Mouse (Mus musculus) adrenal gland, adult 2 months (tissue): ENCODE measurements around the gene Rragd. TPM values are rescaled to one million over a fixed set of nuclear protein-coding genes. Genes with fewer than 3 reads are reported as not detected.
A peak's percentile ranks its signal among the peaks of the same experiment; 100 is the strongest.
"Not testable (repeated sequence)": the region's sequence is repeated elsewhere in the genome, so short reads cannot be mapped to it uniquely, and the experiment has no call there.

ENCODE experiments used
- DNase-seq: peaks from one replicate; pipeline ENCODE4 v3.0.0; 2021
- long read RNA-seq: library from polyadenylated mRNA; stranded (forward); transcript quantifications from one replicate; pipeline ENCODE4 v2.0.0, GENCODE M21; 2021
- polyA plus RNA-seq: library from polyadenylated mRNA; depleted of rRNA; stranded (reverse); fragments of >200 nt; gene quantifications from 2 replicates; pipeline ENCODE4 v1.2.3, GENCODE M21; 2012; rRNA removed
- total RNA-seq, 2 experiments: library from RNA; stranded (reverse); gene quantifications; 2 replicates each; pipeline ENCODE4 v1.2.3; 2021

Gene Rragd
- 10 to 100 TPM in 1 of 2 experiments, 1 to 10 TPM in 1; 7.9 to 14.7 TPM for total RNA-seq
- 1.0 and 1.1 TPM in 2 replicates for polyA plus RNA-seq
- long read RNA-seq, full-length matches to known transcripts = 13 of 15 reads
- long read RNA-seq, partial matches to known transcripts = 0 of 15 reads
- long read RNA-seq, other reads (novel, unspliced or antisense) = 2 of 15 reads

DNA sequence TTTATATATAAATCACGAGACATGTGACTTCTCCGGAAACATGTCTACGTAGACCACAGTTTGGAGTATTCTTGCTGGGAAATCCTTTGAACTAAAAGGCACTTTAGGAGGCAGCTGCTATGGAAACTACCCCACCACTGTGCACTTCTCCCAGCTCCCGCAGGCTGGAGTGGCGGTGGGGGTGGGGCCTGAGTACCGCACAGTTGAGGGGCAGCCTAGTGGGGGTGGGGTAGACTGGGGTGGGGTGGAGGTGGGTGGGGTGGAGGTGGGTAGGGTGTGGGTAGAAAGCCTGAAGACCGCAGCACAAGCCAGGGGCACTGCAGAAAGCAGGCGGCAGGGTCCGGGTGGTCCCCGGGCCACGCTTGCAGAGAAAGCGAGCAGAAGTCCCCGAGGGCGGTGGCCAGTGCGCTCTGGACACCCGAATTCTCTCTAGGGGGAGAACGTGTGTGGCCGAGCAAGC is at the start of gene Rragd:
Gene Rragd (plus strand): TSS at position 322 of the 460 bp plus-strand sequence.
- DNase-seq = no peak

DNA sequence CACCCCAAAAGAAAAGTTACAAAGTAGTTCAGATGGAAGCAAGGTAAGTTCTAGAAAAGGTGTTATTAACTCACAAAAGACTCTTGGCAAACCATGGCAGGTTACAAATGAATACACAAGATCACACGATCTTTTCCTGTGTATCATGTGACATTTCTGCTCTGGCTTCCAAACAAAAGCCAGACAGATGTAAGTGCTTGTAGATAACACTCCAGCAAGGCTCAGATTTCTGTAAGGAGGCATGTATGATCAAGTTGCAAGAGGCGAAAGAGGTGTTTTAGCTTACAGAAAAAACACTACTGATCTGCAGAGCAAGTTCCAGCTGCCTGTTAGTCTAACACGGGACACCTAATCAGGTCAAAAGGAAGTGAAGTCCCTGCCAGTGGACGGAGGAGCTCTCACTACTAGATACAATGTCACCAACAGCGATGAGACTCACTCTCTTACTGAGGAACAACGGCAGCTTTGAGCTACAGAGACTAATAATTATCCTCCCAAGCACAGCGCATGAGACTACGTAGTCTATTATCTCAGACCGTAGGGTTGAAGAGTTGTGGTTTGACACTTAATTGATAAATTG is 46.0 kb upstream of the Rragd start:
- no peak for DNase-seq

DNA sequence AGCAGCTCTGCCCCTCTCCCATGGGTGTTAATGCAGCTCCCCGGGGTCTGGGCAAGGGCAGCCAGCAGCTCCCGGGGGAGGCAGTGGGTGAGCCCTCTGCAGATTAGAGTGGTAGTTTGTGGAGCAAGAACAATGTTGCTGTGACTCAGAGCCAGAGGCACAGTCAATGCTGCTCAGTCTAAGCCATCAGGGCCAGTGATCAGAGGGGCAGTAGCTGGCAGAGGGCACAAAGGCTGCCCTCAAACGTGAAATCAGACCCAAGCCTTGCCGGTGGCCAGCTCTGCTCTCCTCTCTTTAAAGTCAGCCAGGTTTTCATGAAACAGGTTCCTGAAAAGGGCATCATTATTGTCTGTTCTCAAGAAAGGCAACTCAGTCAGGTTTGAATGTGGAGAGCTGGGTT is 43.3 kb upstream of the Rragd start:
- DNase-seq = no peak

DNA sequence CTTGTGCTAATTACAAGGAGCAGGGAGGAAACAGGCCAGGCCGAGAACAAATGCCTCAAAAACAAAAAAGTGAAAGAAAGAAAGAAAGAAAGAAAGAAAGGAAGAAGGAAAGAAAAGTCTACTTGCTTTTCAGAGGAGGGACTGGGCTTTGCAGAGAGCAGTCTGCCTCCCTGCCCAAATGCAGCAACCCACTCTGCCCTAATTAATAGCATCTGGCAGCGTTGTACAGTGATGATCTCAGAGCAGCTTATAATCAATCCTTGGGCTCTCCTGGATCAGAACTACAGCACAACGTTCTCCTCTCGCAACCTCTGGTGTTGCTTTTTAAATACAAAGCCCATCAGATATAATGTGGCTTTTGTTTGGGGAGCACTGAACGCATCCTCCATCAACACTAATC is 42.9 kb upstream of the Rragd start:
- DNase-seq = no peak

DNA sequence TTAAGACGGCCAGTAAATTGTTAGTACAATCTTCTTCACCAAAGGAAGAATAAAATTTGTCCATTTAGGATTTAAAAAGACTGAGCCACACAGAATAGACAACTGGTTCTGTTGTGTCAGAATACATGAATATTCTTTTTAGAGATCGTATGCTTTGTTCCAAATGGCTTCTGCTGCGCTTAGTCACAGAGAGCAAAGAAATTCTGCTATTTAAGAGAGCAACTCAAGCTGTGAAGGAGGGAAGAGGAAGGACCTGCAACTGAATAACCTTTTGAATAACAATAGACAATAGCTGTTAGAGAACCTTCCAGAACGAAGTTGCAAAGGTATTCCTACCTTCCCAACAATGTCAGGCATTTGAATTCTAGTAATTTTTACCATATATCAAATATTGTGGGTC is 41.9 kb upstream of the Rragd start:
- DNase-seq = no peak

DNA sequence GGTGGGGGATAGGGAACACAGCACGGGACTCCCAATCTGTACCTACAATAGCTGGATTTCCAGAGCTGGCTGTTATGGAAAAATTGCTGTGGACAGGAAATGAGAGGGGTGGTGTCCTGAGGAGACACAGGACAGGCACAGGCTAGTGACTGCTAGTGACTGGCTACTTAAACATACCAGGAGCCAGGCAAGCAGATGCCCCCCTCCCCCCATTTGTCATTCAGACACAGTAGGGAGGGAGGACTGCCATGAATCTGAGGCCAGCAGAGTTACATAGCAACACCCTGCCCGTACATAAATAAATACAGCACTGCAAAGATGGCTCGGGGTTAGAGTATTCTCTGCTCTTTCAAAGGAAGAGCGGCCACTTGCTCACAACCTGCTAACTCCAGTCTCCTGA is 35.2 kb upstream of the Rragd start:
- DNase-seq = no peak

DNA sequence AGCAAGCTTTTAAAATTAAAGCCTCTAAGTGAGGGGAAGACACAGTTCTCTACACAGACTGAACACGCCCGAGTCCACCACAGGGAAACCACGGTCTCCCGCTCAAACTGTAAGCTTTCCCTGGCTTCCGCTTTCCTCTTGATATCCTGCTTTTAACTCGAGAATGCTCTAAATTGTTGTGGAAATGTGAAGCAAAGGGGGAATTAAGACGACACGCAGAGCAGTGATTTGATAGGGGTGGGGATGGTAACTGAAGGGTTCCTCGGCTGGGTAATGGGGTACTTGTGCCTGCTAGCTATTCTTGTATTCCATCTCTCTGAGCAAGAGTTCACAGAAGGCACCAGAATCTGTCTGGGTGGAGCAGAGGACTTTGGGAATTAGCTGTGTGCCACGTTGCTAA is 34.1 kb upstream of the Rragd start:
- DNase-seq = no peak

DNA sequence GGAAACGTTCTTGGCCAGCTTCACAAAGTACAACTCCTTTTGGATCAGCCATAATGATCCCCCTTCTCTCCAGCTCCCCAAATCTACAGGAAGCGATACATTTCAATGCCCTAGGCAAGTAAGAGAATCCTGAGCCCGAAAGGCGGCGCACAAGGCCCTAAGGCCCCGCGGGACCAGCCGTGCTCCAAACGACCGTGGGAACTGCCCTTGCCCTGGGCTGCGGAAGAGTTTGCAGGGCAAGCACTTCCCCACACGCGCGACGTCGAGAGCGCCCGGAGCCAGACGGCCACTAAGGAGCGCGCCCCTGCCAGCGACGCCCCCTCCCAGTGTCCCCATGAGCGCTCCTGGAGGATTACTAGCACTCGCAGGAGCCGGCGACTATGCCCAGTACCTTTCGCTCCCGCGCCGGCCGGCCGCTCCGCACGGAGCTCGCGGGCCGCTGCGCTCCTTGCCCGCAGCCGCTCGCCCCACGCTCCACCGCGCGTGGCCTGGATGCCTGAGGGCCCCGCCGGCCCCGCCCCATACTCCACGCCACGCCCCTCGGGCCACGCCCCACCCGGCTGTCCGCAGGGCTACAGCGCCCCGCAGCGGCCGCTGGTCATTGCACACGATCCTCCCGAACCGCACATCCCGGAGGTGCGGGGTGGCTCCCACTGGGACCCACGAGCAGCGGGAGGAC is 32.3 kb upstream of the Rragd start, which contains the start of gene Ankrd6:
Gene Ankrd6 (minus strand): TSS at position 486 of the 679 bp plus-strand sequence.
- DNase-seq = peak; percentile 83

DNA sequence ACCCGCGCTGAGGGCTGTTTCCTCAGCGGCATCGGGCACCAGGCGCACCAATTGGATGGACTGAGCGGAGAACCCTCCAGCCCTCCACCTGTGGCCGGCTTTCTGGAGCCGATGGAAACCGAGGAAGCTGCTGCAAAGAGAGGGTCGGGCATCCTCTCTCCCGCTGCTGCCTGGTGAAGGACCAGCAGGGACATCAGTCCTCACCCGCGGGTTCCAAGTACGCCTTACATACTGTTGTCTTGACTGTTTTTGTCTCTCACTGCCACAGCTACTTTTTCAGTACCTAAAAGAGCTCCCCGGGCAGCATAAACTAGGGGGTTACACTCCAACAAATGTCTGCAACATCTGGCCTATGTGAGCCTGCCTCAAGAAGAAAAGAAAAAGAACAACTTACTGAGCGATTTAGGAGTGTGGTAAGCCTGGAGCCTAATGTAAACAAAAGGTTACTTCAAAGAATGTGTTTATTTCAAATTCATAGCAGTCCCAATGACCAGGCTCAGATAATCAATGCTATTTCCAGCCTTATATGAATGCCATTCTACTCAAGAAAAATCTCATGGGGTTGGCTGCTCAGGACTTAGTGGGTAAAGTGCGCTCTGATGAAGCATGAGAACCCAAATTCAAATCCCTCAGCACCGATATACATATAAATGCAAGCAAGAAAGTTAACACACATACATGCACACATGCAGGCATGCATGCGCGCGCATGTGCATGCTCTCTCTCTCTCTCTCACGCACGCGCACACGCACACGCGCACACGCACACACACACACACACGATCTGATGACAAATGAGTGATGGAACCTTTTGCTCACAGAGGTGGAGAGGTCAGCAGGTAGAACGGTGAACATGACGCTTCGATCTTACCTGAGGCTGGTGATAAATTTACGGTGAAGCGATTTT is 31.5 kb upstream of the Rragd start:
- no peak for DNase-seq

DNA sequence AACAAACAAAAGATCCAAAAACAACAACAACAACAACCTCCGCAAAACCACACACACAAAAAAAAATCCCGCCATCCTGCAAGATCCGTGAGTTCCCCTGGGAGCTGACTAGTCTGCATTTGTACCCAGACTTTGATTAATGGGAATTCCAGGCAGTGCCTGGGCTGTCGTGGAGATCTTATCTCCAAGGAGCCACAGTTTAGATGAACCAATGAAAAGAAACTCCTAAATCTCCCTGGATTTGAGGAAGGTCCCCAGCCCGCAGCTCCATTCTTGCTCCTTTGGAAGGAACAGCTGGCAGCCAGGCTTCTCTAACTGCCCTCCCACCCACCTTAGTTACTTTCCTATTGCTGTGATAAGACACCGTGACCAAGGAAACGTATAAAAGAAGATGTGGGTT is 30.2 kb upstream of the Rragd start:
- no peak for DNase-seq

DNA sequence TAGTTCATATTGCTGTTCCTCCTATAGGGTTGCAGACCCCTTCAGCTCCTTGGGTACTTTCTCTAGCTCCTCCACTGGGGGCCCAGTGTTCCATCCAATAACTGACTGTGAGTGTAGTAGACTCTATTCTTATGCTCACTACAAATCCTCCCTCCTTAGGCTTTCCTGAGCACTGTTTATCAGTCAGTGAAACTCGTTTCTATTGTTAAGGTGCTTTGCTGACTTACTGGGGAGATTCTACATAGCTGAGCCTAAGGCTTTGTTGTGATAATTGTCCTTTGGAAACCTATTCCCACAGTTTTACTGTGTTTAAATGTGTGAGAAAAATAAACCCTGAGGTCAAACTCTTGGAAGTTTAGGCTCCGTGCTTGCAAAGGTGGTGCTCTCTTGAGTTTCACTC is 26.4 kb upstream of the Rragd start:
- no peak for DNase-seq

DNA sequence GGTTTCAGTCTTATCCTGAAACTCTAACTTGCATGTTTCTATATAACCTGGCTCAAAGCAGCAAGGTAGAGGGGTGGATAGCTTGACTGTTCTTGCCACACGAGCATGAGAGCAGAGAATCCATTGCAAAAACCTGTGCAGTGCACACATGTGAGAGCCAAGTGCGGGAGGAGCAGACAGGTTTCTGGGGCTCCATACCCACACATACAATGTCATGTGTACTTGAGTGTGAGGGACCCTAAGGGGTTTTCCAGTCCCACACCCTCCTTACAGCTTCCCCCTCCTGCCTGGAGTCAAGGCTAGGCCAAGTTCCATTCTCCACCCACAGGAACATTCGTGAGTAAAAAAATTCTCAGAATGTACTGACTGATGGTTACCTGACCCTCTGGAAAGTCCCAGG is 21.4 kb upstream of the Rragd start:
- DNase-seq = no peak

DNA sequence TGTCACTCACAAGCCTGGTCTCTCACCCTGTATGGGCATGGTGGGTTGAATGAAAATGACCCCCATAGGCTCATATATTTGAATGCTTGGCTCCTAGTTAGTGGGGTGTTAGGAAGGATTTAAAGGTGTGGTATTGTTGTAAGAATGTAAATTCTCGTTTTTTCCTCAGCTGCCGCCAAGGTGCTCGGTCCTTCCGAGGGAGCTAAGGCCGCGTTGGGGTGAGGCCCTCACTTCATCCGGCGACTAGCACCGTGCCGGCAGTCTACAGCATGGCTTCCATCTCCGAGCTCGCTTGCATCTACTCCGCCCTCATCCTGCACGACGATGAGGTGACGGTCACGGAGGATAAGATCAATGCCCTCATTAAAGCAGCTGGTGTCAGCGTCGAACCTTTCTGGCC is 18.2 kb upstream of the Rragd start:
- not testable (repeated sequence) for DNase-seq

DNA sequence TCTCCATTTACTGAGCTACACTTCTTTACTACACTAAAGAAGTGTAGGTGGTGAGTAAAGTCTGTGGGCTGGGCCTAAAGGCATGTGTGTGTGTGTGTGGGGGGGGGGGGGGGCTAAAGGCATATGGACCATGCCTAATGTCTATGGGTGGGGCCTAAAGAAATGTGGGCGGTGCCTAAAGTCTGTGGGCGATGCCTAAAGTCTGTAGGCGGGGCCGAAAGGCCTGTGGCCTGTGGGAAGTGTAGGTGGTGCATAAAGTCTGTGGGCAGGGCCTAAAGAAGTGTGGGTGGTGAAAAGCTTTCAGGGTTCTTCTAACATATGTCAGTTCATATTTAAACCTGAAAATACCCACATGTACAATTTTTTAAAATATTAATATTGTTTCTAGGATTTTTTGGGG is 5.5 kb upstream of the Rragd start:
- no peak for DNase-seq

DNA sequence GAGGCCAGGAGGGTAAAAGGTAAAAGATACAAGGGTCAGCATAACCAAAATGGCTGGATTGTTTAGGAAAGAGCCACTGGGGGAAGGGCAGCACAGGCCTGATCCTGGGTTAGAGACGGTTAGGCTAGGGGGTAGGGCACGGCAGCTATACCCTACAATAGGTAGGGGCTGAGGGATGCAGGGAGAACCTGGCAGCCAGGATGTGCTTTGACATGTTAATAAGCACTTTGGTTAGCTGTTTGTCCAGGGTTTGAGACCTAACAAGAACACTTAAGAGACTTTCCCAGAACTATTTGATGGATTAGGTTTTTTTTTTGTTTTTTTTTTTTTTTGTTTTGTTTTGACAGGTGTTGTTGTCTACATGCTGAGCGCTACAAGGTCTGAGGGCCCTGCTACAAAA is 2.8 kb upstream of the Rragd start:
- no peak for DNase-seq

DNA sequence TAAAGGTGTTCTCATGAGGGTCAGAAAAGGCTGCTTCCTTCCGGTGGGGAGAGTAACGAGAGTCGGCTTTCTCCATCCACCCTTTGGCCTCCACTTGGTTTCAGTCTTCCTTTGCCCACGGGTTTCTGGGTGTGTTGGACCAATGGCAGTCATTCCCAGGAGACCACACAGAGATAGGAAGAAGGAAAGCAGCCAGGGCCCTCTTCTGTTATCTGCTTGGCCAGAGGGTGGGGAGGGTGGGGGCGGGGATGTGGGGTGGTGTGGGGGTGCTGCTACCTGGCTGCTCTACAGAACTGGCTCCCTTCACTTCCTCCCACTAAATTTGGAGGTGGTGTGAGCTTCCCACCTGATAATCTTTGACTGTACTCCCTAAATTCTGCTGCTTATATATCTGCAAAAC is 1.2 kb upstream of the Rragd start:
- no peak for DNase-seq

DNA sequence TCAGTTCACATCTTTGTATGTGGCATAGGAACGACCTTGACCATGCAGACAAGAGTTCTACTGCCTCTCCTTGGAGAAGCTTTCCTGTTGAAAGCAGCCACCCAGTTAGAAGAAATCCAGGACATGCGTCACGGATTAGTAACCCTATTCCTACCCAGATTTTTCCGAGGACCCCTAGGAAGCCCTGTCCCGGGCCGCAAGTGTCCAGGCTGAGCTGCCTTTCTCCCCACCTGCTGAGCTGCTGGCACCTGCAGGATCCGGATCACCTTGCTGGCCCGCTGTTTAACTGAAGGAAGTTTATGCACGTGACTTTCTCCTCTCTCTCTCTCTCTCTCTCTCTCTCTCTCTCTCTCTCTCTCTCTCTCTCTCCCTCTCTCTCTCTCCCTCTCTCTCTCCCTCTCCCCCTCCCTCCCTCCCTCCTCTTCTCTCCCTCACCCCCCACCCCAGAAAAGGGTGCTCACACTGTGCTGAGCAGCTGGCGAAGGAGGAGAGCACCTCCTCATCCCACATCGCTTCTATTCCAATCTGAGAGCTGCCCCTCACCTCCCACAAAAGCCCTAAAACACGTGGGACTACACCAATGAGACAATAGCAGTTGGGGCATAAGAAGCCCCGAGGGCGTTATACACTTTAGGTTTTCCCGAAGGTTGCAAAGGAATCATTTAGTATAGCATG is 659 bp upstream of the Rragd start:
- peak; percentile 9 for DNase-seq

DNA sequence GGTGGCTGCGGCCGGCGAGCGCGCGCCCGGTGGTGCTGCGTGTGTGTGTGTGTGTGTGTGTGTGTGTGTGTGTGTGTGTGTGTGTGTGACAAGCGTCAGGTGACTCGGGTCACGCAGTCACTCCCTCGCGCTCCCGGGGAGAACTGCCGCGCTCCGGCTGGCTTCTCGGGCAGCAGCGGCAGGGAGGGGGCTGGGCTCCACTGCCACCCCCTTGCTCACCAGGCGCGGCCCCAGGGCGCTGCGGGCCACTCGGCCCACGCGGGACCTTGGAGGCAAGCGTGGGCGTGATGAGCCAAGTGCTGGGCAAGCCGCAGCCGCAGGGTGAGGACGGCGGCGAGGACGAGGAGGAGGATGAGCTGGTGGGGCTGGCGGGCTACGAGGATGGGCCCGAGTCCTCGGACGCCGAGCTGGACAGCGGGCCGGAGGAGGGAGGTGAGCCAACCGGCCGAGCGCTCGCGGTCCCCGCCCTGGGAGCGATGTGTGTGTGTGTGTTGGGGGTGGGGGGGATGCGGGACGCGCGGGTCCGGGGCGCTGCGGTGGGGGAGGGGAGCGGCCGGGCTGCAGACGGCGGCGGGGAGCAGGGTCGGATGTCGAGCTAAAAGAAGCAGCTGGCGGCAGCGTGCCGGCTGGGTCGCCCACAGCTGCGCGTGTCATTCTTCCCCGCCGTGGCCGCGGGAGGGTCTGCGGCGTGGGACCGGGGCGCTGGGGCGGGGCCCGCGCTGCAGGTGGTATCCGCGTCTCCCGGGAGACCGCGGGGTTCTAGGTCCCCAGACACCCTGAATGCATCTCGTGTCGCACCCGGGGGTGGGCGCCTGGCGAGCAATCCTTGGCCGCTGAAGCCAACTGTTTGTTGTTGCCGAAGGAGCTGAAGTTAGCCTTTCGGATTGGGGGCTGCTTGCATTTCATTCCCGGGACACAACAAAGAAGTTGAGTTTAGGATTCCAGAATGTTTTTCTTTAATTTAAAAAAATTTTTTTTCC is 629 bp downstream of the Rragd start:
- DNase-seq = peak; percentile 86

DNA sequence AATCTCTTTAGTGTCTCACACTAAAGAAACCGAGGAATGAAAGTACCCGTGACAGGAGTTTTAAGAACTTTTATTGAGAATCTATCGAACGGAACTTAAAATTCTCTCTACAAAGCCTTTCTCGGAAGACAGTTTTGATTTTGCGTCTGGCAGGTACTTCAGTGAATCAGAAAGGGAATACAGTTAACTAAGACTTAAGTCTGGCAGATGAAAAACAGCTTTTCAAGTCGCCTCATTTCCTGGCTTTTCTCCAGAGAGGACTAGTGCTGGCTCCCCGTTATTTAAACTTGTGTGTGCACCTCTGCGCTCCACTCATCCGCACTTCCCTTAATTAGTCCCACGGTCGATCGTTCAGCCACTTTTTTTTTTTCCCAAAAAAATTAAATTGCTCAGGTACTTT is 1.4 kb downstream of the Rragd start:
- peak; percentile 12 for DNase-seq

DNA sequence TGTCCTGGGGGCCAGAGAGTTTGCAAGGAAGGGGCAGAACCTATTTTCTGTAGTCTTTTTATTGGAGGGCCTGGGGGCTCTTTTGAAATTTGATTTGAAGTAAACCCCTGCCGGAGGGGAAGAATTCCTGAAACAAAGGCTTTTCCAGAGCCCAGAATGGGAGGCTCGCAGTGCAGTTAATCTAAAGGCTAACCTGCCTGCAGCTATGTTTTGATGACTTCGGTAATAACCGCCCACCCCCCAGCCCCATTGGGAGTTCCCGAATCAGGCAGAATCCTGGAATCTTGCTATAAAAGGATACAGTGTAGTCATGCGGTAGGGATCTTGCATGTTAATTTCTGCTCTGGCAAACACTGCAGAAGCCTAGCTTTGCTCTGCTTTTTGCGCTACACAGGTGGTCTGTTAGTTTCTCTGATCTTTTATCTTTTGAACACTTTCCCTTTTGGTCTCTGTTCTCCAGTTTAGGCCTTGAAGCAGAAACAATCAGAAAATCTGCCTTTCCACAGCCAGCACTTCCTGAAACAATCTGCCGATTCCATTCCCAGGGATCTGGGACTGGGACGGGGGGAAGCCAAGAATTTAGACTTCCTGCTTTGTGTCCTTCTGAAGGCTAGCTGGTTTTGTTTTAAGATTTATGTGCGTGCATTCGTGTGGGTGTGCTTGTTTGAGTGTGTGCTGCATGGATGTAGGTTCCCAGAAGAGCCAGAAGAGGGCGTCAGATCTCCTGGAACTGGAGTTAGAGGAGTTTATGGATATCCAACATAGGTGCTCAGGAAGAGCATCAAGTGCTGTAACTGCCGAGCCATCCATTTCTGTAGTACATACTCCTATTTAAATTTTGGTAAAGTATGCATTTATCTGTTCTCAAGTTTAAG is 2.2 kb downstream of the Rragd start:
- DNase-seq = no peak
